ENCODE assay signal across 29 mouse cellular contexts in genomic region chr15:16652934-16653669, GRCm38 (mm10).
A peak's percentile ranks its signal among the peaks of the same experiment; 100 is the strongest.
DNase-seq lines count a peak whose midpoint lies in the region; ATAC-seq lines count a peak whose summit lies in the region.
"Had no signal": no experiment of that assay in that cellular context is flagged by ENCODE, and none has a peak within 500 bp of the region (broad histone marks: within the 10 kb centered on the region; RNA-seq: fewer than 3 reads in every experiment).

No protein-coding gene starts in this region.

- no peak overlapping the region for H3K4me3 ChIP-seq in forebrain, embryonic 11.5 days (ENCODE audit: low read depth, low read length)
- no peak overlapping the region for H3K4me3 ChIP-seq in forebrain, embryonic 10.5 days
- no peak overlapping the region for H3K4me3 ChIP-seq in midbrain, embryonic 14.5 days (replicated peaks; ENCODE audit: low read depth, low read length)
- no peak overlapping the region for H3K4me3 ChIP-seq in midbrain, embryonic 16.5 days (ENCODE audit: low read depth, low read length)
- no peak overlapping the region for H3K4me3 ChIP-seq in neural tube, embryonic 14.5 days (ENCODE audit: low read depth, low read length)
- H3K4me3 ChIP-seq: embryonic facial prominence, embryonic 10.5 days; embryonic facial prominence, embryonic 15.5 days; gastrocnemius, adult 2 months; heart, embryonic 12.5 days; kidney, embryonic 15.5 days; left cerebral cortex, adult 2 months; limb, embryonic 12.5 days; liver, embryonic 15.5 days had no signal

- 58% methylated on average over 3 of the region's 3 CpGs for WGBS in forebrain, embryonic 11.5 days
- 72% methylated on average over 3 of the region's 3 CpGs for WGBS in forebrain, embryonic 10.5 days
- WGBS in midbrain, embryonic 14.5 days, result 52% methylated on average over 3 of the region's 3 CpGs
- WGBS in midbrain, embryonic 16.5 days, result 41% methylated on average over 3 of the region's 3 CpGs
- 49% methylated on average over 3 of the region's 3 CpGs for WGBS in neural tube, embryonic 14.5 days

- H3K4me1 ChIP-seq in forebrain, embryonic 11.5 days (replicated peaks; ENCODE audit: control insufficient read depth, insufficient read depth, low read length), result no peaks in the 10 kb centered on the region
- H3K4me1 ChIP-seq in forebrain, embryonic 10.5 days, result no peaks in the 10 kb centered on the region; the same call in 1 of the 2 replicates
- no peaks in the 10 kb centered on the region for H3K4me1 ChIP-seq in midbrain, embryonic 14.5 days (ENCODE audit: control insufficient read depth, insufficient read depth, low read length)
- no peaks in the 10 kb centered on the region for H3K4me1 ChIP-seq in midbrain, embryonic 16.5 days (ENCODE audit: control insufficient read depth, insufficient read depth, low read length)
- no peaks in the 10 kb centered on the region for H3K4me1 ChIP-seq in neural tube, embryonic 14.5 days (ENCODE audit: control insufficient read depth, insufficient read depth, low read length)
- H3K4me1 ChIP-seq: embryonic facial prominence, embryonic 10.5 days; embryonic facial prominence, embryonic 15.5 days; heart, embryonic 12.5 days; kidney, embryonic 15.5 days; limb, embryonic 12.5 days; liver, embryonic 15.5 days had no signal

- H3K27me3 ChIP-seq in forebrain, embryonic 11.5 days (ENCODE audit: control insufficient read depth, insufficient read depth, low read length), result no peaks in the 10 kb centered on the region
- no peaks in the 10 kb centered on the region for H3K27me3 ChIP-seq in forebrain, embryonic 10.5 days (ENCODE audit: poor library complexity, severe bottlenecking)
- H3K27me3 ChIP-seq in midbrain, embryonic 14.5 days (ENCODE audit: control insufficient read depth, insufficient read depth, low read length), result no peaks in the 10 kb centered on the region
- no peaks in the 10 kb centered on the region for H3K27me3 ChIP-seq in midbrain, embryonic 16.5 days (ENCODE audit: control insufficient read depth, insufficient read depth, low read depth, low read length)
- H3K27me3 ChIP-seq in neural tube, embryonic 14.5 days (ENCODE audit: control insufficient read depth, insufficient read depth, low read length), result no peaks in the 10 kb centered on the region
- H3K27me3 ChIP-seq: CH12.LX; embryonic facial prominence, embryonic 15.5 days; heart, embryonic 12.5 days; kidney, embryonic 15.5 days; limb, embryonic 12.5 days; liver, embryonic 15.5 days had no signal

- ATAC-seq in forebrain, embryonic 11.5 days (replicated peaks; ENCODE audit: low FRiP score), result peak; percentile 49; the same call in 1 of the 2 replicates
- no peak for ATAC-seq in midbrain, embryonic 14.5 days (ENCODE audit: low FRiP score, low TSS enrichment)
- ATAC-seq in midbrain, embryonic 16.5 days, result no peak
- ATAC-seq in neural tube, embryonic 14.5 days (ENCODE audit: low read depth), result peak; percentile 68; the same call in 1 of the 2 replicates
- ATAC-seq: activated CD4-positive, CD25-positive, alpha-beta regulatory T cell, adult 4 months had no signal

- no peak overlapping the region for H3K9ac ChIP-seq in forebrain, embryonic 11.5 days (ENCODE audit: low read length)
- no peak overlapping the region for H3K9ac ChIP-seq in midbrain, embryonic 14.5 days (replicated peaks; ENCODE audit: low read length)
- no peak overlapping the region for H3K9ac ChIP-seq in midbrain, embryonic 16.5 days (ENCODE audit: low read depth, low read length)
- H3K9ac ChIP-seq in neural tube, embryonic 14.5 days (replicated peaks; ENCODE audit: low read depth, low read length), result no peak overlapping the region
- H3K9ac ChIP-seq: embryonic facial prominence, embryonic 15.5 days; heart, embryonic 12.5 days; hindbrain, embryonic 14.5 days; kidney, embryonic 15.5 days; limb, embryonic 12.5 days; liver, embryonic 15.5 days; lung, embryonic 14.5 days had no signal

- H3K36me3 ChIP-seq in forebrain, embryonic 11.5 days (ENCODE audit: control insufficient read depth, insufficient read depth, low read length), result no peaks in the 10 kb centered on the region
- no peaks in the 10 kb centered on the region for H3K36me3 ChIP-seq in forebrain, embryonic 10.5 days (replicated peaks)
- no peaks in the 10 kb centered on the region for H3K36me3 ChIP-seq in midbrain, embryonic 14.5 days (ENCODE audit: control insufficient read depth, insufficient read depth, low read length)
- H3K36me3 ChIP-seq in midbrain, embryonic 16.5 days (ENCODE audit: control insufficient read depth, insufficient read depth, low read length), result no peaks in the 10 kb centered on the region
- no peaks in the 10 kb centered on the region for H3K36me3 ChIP-seq in neural tube, embryonic 14.5 days (ENCODE audit: control insufficient read depth, insufficient read depth, low read length)
- H3K36me3 ChIP-seq: embryonic facial prominence, embryonic 10.5 days; embryonic facial prominence, embryonic 15.5 days; heart, embryonic 12.5 days; kidney, embryonic 15.5 days; limb, embryonic 12.5 days; liver, embryonic 15.5 days had no signal

- DNase-seq in forebrain, embryonic 11.5 days (ENCODE audit: low spot score), result no peak
- no peak for DNase-seq in forebrain, embryonic 10.5 days (ENCODE audit: extremely low spot score, low spot score)
- DNase-seq in midbrain, embryonic 14.5 days, result peak; percentile 8
- DNase-seq in cerebellum, postnatal 10 days, result no peak
- no peak for DNase-seq in natural killer cell, adult 2 months (ENCODE audit: low spot score in 2 of 2)
- DNase-seq: adrenal gland, adult 2 months; adrenal gland, postnatal 36 days; cerebellum, adult 2 months; cerebellum, postnatal 25 days; gastrocnemius, adult 2 months; gastrocnemius, postnatal 36 days; heart, adult 18-20 months; heart, postnatal 4 days; kidney, adult 18-20 months; kidney, postnatal 25 days; lung, embryonic 14.5 days; lung, postnatal 14 days had no signal

- H3K4me2 ChIP-seq in forebrain, embryonic 11.5 days (ENCODE audit: low read depth, low read length, severe bottlenecking), result no peak overlapping the region
- no peak overlapping the region for H3K4me2 ChIP-seq in midbrain, embryonic 14.5 days (ENCODE audit: low read length)
- no peak overlapping the region for H3K4me2 ChIP-seq in midbrain, embryonic 16.5 days (ENCODE audit: low read length)
- no peak overlapping the region for H3K4me2 ChIP-seq in neural tube, embryonic 14.5 days (ENCODE audit: low read depth, low read length)
- H3K4me2 ChIP-seq: embryonic facial prominence, embryonic 15.5 days; heart, embryonic 12.5 days; hindbrain, embryonic 14.5 days; kidney, embryonic 15.5 days; limb, embryonic 12.5 days; liver, embryonic 15.5 days; lung, embryonic 14.5 days had no signal

- no peaks in the 10 kb centered on the region for H3K9me3 ChIP-seq in forebrain, embryonic 11.5 days (ENCODE audit: control insufficient read depth, low read length)
- no peaks in the 10 kb centered on the region for H3K9me3 ChIP-seq in forebrain, embryonic 10.5 days
- no peaks in the 10 kb centered on the region for H3K9me3 ChIP-seq in midbrain, embryonic 14.5 days (ENCODE audit: control insufficient read depth, low read length)
- no peaks in the 10 kb centered on the region for H3K9me3 ChIP-seq in midbrain, embryonic 16.5 days (replicated peaks; ENCODE audit: control insufficient read depth, low read length, poor library complexity, severe bottlenecking)
- no peaks in the 10 kb centered on the region for H3K9me3 ChIP-seq in neural tube, embryonic 14.5 days (ENCODE audit: control insufficient read depth, low read length)
- H3K9me3 ChIP-seq: embryonic facial prominence, embryonic 10.5 days; embryonic facial prominence, embryonic 15.5 days; heart, embryonic 12.5 days; kidney, embryonic 15.5 days; limb, embryonic 12.5 days; liver, embryonic 15.5 days had no signal

- H3K27ac ChIP-seq in forebrain, embryonic 11.5 days (ENCODE audit: low read depth, low read length), result no peak overlapping the region
- no peak overlapping the region for H3K27ac ChIP-seq in forebrain, embryonic 10.5 days
- no peak overlapping the region for H3K27ac ChIP-seq in midbrain, embryonic 14.5 days (replicated peaks; ENCODE audit: low read depth, low read length)
- H3K27ac ChIP-seq in midbrain, embryonic 16.5 days (ENCODE audit: low read length), result no peak overlapping the region
- H3K27ac ChIP-seq in neural tube, embryonic 14.5 days (ENCODE audit: low read depth, low read length), result no peak overlapping the region
- H3K27ac ChIP-seq: embryonic facial prominence, embryonic 10.5 days; embryonic facial prominence, embryonic 15.5 days; gastrocnemius, adult 2 months; hindbrain, embryonic 14.5 days; kidney, embryonic 15.5 days; left cerebral cortex, adult 2 months; limb, embryonic 12.5 days; liver, embryonic 15.5 days had no signal

Comparison
In these comparisons a context has a peak if more than half of its experiments do, and no peak if none do; other contexts are left out.
1. ATAC-seq: peak in forebrain, embryonic 11.5 days (single experiment) and neural tube, embryonic 14.5 days (single experiment); none in midbrain, embryonic 14.5 days (single experiment) and midbrain, embryonic 16.5 days (single experiment).